Mouse (Mus musculus) midbrain, embryonic 12.5 days (tissue): ENCODE results near the gene Gpx2. TPM values are rescaled to one million over a fixed set of nuclear protein-coding genes. Genes with fewer than 3 reads are reported as not detected.

Source experiments
- ATAC-seq: fragments of 200-750 bp; cut with Nextera tagmentation; 2 replicates; pipeline ENCODE4 v1.8.0; 2017; ENCODE audit warnings: low read depth, moderate TSS enrichment, moderate library complexity; ENCODE audit not compliant: low FRiP score
- H3K27ac ChIP-seq: fragments of 300-500 bp; sonication (generic); replicated peaks from 2 replicates; pipeline ENCODE4 v1.5.1; 2016; ENCODE audit warnings: mild to moderate bottlenecking
- H3K27me3 ChIP-seq: fragments of 300-500 bp; sonication (generic); 2 replicates; pipeline ENCODE4 v1.6.1; 2016; ENCODE audit warnings: mild to moderate bottlenecking
- H3K36me3 ChIP-seq: fragments of 300-500 bp; sonication (generic); 2 replicates; pipeline ENCODE4 v1.6.1; 2016
- H3K4me1 ChIP-seq: fragments of 300-500 bp; sonication (generic); 2 replicates; pipeline ENCODE4 v1.6.1; 2016
- H3K4me2 ChIP-seq: fragments of 300-500 bp; sonication (generic); replicated peaks from 2 replicates; pipeline ENCODE4 v1.6.1; 2016; ENCODE audit warnings: mild to moderate bottlenecking, moderate library complexity
- H3K4me3 ChIP-seq: fragments of 300-500 bp; sonication (generic); 2 replicates; pipeline ENCODE4 v1.5.1; 2016; ENCODE audit warnings: mild to moderate bottlenecking
- H3K9ac ChIP-seq: fragments of 300-500 bp; sonication (generic); replicated peaks from 2 replicates; pipeline ENCODE4 v1.6.1; 2016; ENCODE audit warnings: mild to moderate bottlenecking, moderate library complexity
- H3K9me3 ChIP-seq: fragments of 300-500 bp; sonication (generic); 2 replicates; pipeline ENCODE4 v1.6.1; 2016; ENCODE audit warnings: mild to moderate bottlenecking
- WGBS: fragments of 180-500 bp; shearing (Covaris S2); methylation state at CpG from one replicate; pipeline ENCODE4 v1.1.7; 2016; 5-methylcytosine and 5-hydroxymethylcytosine counted together
- polyA plus RNA-seq: library from polyadenylated mRNA; unstranded; fragments of >200 nt; fragmentation: Nextera tagmentation; extraction: Ambion mirVana; gene quantifications from 2 replicates; pipeline ENCODE4 v1.2.1, GENCODE M21; 2016

The Gpx2 gene
- polyA plus RNA-seq, 1 experiment from 2014 or later, result not detected

DNA sequence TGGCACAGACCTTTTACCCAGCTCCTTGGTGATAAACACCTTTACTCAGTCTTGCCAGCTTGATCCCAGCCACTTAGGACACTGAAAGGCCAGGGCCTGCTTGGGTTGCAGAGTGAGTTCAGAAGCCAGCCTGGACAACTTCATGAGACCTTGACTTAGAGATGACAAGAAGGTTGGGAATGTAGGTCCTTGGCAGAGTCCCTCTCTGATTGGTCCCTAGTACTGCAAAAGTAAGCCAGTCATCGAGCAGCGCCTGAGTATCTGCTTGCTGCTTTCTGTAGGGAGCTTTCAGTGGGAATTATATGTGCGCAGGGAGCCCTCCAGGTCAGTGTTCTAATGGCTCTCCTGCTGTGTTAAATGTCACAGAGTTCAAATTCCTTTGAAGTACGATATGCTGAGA, 20.2 kb downstream of the Gpx2 start:
- H3K4me1 ChIP-seq, result no peaks in the 10 kb centered on the region
- H3K4me2 ChIP-seq, result no peak overlapping the region
- no peak overlapping the region for H3K27ac ChIP-seq
- no peak overlapping the region for H3K4me3 ChIP-seq
- no peak for ATAC-seq
- WGBS, result 69% methylated on average over 4 of the region's 4 CpGs
- H3K36me3 ChIP-seq, result peaks cover 4% of the 10 kb centered on the region
- no peak overlapping the region for H3K9ac ChIP-seq
- no peaks in the 10 kb centered on the region for H3K27me3 ChIP-seq
- H3K9me3 ChIP-seq, result no peaks in the 10 kb centered on the region

GRCm38 (mm10) chr12:76774652-76775051, 20.7 kb downstream of the Gpx2 start:
- Histone ChIP-seq H3K4me3 (no peak overlapping the region), H3K36me3 (peaks cover 4% of the 10 kb centered on the region), H3K27me3 (no peaks in the 10 kb centered on the region), H3K4me1 (no peaks in the 10 kb centered on the region), H3K9me3 (no peaks in the 10 kb centered on the region), H3K9ac (no peak overlapping the region), H3K4me2 (no peak overlapping the region), H3K27ac (no peak overlapping the region)
- 83% methylated on average over 3 of the region's 3 CpGs for whole genome bisulfite sequencing
- no peak for ATAC-seq

GRCm38 (mm10) chr12:76771540-76771939, 23.8 kb downstream of the Gpx2 start:
- ATAC-seq, result no peak
- no peak overlapping the region for H3K4me3 ChIP-seq
- no peak overlapping the region for H3K27ac ChIP-seq
- H3K36me3 ChIP-seq, result no peaks in the 10 kb centered on the region
- H3K9ac ChIP-seq, result no peak overlapping the region
- no peak overlapping the region for H3K4me2 ChIP-seq
- H3K27me3 ChIP-seq, result no peaks in the 10 kb centered on the region
- no peaks in the 10 kb centered on the region for H3K4me1 ChIP-seq
- WGBS, result 91% methylated on average over 5 of the region's 5 CpGs
- H3K9me3 ChIP-seq, result no peaks in the 10 kb centered on the region

- no peak for ATAC-seq
- H3K27ac ChIP-seq, result no peak overlapping the region
- no peaks in the 10 kb centered on the region for H3K27me3 ChIP-seq
- H3K9ac ChIP-seq, result no peak overlapping the region
- peaks cover 5% of the 10 kb centered on the region for H3K4me1 ChIP-seq
- H3K9me3 ChIP-seq, result no peaks in the 10 kb centered on the region
- H3K4me2 ChIP-seq, result no peak overlapping the region
- 89% methylated on average over 5 of the region's 5 CpGs for WGBS
- no peaks in the 10 kb centered on the region for H3K36me3 ChIP-seq
- no peak overlapping the region for H3K4me3 ChIP-seq
Measured at GRCm38 (mm10) chr12:76770841-76771500, 24.4 kb downstream of the Gpx2 start.

GRCm38 (mm10) chr12:76765901-76766630, 29.3 kb downstream of the Gpx2 start:
- peak overlapping the region; percentile 77; the same call in 1 of the 2 replicates for H3K27ac ChIP-seq
- H3K36me3 ChIP-seq, result no peaks in the 10 kb centered on the region
- peak; percentile 28; the same call in 1 of the 2 replicates for ATAC-seq
- H3K27me3 ChIP-seq, result no peaks in the 10 kb centered on the region
- H3K4me3 ChIP-seq, result peak overlapping the region; percentile 65
- peak overlapping the region; percentile 70 for H3K9ac ChIP-seq
- peaks cover 7% of the 10 kb centered on the region for H3K4me1 ChIP-seq
- no peaks in the 10 kb centered on the region for H3K9me3 ChIP-seq
- H3K4me2 ChIP-seq, result peak overlapping the region; percentile 56
- 34% methylated on average over 20 of the region's 20 CpGs for WGBS

GRCm38 (mm10) chr12:76765354-76765851, 30.0 kb downstream of the Gpx2 start, which contains the start of the genes Churc1 and Fntb:
Gene Churc1, plus strand, starts transcription at chr12:76765538.
Gene Fntb, plus strand, starts transcription at chr12:76765589.
- ATAC-seq, result peak; percentile 96

GRCm38 (mm10) chr12:76752652-76753318, 42.6 kb downstream of the Gpx2 start:
- peak overlapping the region; percentile 26; the same call in 1 of the 2 replicates for H3K4me2 ChIP-seq
- ATAC-seq, result no peak
- H3K36me3 ChIP-seq, result no peaks in the 10 kb centered on the region
- H3K4me1 ChIP-seq, result no peaks in the 10 kb centered on the region
- no peak overlapping the region for H3K4me3 ChIP-seq
- 51% methylated on average over 14 of the region's 14 CpGs for WGBS
- H3K9me3 ChIP-seq, result no peaks in the 10 kb centered on the region
- H3K9ac ChIP-seq, result no peak overlapping the region
- no peak overlapping the region for H3K27ac ChIP-seq
- no peaks in the 10 kb centered on the region for H3K27me3 ChIP-seq

More at GRCm38 (mm10) chr12:76765354-76765851, 30.0 kb downstream of the Gpx2 start, which contains the start of the genes Churc1 and Fntb:
- Histone ChIP-seq H3K9me3 (no peaks in the 10 kb centered on the region), H3K36me3 (no peaks in the 10 kb centered on the region), H3K9ac (peak within 1 kb of the TSS; percentile 70), H3K4me2 (peak within 1 kb of the TSS; percentile 56), H3K4me1 (peaks cover 7% of the 10 kb centered on the region), H3K27me3 (no peaks in the 10 kb centered on the region), H3K4me3 (peak within 1 kb of the TSS; percentile 65), H3K27ac (peak within 1 kb of the TSS; percentile 77)
- 0% methylated on average over 31 of the region's 31 CpGs for WGBS

DNA sequence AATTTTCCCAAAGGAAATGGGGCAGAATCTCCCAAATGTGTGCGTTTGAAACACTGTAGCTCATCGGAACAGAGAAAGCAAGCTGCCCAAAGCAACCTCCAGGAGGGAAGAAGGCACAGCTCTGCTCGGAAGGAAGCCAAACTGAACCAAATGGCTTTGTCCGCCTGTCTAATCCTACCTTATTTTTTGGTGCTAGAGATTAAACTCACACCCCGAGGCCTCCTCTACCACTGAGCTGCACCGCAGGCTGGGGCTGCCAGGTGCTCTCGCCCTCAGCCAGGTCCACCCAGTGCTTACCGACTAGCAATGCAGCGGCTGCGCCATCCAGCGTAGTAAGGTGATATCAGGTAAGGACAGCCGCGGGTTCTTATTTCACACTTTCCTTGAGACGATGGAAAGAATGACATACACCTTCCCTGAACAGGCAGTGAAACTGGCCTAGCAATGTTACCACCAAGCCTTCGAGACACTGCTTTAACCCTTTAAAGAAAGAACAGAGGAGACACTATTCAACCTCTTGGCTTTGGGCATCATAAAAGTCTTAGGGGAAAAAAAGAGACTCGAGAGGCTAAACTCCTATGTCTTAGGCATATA, 44.4 kb downstream of the Gpx2 start:
- 81% methylated on average over 16 of the region's 16 CpGs for WGBS
- Histone ChIP-seq H3K27me3 (no peaks in the 10 kb centered on the region), H3K9ac (no peak overlapping the region), H3K36me3 (no peaks in the 10 kb centered on the region), H3K4me1 (no peaks in the 10 kb centered on the region), H3K4me3 (no peak overlapping the region), H3K4me2 (no peak overlapping the region), H3K9me3 (no peaks in the 10 kb centered on the region), H3K27ac (no peak overlapping the region)
- ATAC-seq, result no peak

Other genes starting within 250 kb of the Gpx2 start
- gene Sptb, start 85.0 kb downstream of the Gpx2 start, polyA plus RNA-seq, result 2.4 and 2.6 TPM in 2 replicates
- 81.4 and 89.3 TPM in 2 replicates for gene Churc1, start 30.0 kb downstream of the Gpx2 start, polyA plus RNA-seq
- 34.7 and 36.9 TPM in 2 replicates for gene Fntb, start 30.0 kb downstream of the Gpx2 start, polyA plus RNA-seq
- 14.7 and 16.0 TPM in 2 replicates for gene Rab15, start 27.4 kb upstream of the Gpx2 start, polyA plus RNA-seq
- 13.8 and 16.5 TPM in 2 replicates for gene Max, start 166.6 kb upstream of the Gpx2 start, polyA plus RNA-seq